Mouse (Mus musculus) liver, embryonic 16.5 days (tissue): Measurements from ENCODE around the gene Foxc2. TPM values are rescaled to one million over a fixed set of nuclear protein-coding genes. Genes with fewer than 3 reads are reported as not detected.

ENCODE experiments used
- ATAC-seq: fragments of 200-750 bp; cut with Nextera tagmentation; 2 replicates; pipeline ENCODE4 v1.8.0; 2017; ENCODE audit warnings: low read depth, mild to moderate bottlenecking, moderate number of reproducible peaks, moderate library complexity
- H3K27ac ChIP-seq: fragments of 300-500 bp; sonication (generic); 2 replicates; pipeline ENCODE4 v1.5.1; 2014; ENCODE audit warnings: mild to moderate bottlenecking, low read length
- H3K27me3 ChIP-seq: fragments of 300-500 bp; sonication (generic); 2 replicates; pipeline ENCODE4 v1.6.1; 2014; ENCODE audit warnings: low read depth, low read length, mixed read lengths; ENCODE audit not compliant: control insufficient read depth, insufficient read depth
- H3K36me3 ChIP-seq: fragments of 300-500 bp; sonication (generic); 2 replicates; pipeline ENCODE4 v1.6.1; 2014; ENCODE audit warnings: mild to moderate bottlenecking; ENCODE audit not compliant: control insufficient read depth, insufficient read depth
- H3K4me1 ChIP-seq: fragments of 300-500 bp; sonication (generic); 2 replicates; pipeline ENCODE4 v1.6.1; 2014; ENCODE audit warnings: low read depth, low read length, mixed read lengths; ENCODE audit not compliant: control insufficient read depth
- H3K4me2 ChIP-seq: fragments of 300-500 bp; sonication (generic); 2 replicates; pipeline ENCODE4 v1.6.1; 2014; ENCODE audit warnings: low read depth, low read length, mixed read lengths
- H3K4me3 ChIP-seq: fragments of 300-500 bp; sonication (generic); 2 replicates; pipeline ENCODE4 v1.5.1; 2014; ENCODE audit warnings: low read depth, mild to moderate bottlenecking, low read length
- H3K9ac ChIP-seq: fragments of 300-500 bp; sonication (generic); 2 replicates; pipeline ENCODE4 v1.6.1; 2014; ENCODE audit warnings: low read depth, low read length
- H3K9me3 ChIP-seq: fragments of 300-500 bp; sonication (generic); replicated peaks from 2 replicates; pipeline ENCODE4 v1.6.1; 2016; ENCODE audit warnings: low read length; ENCODE audit not compliant: control insufficient read depth
- WGBS: fragments of 180-500 bp; shearing (Covaris S2); extraction: QIAGEN DNeasy Blood & Tissue Kit; methylation state at CpG from one replicate; pipeline ENCODE4 v1.1.7; 2014; ENCODE audit not compliant: insufficient replicate concordance; 5-methylcytosine and 5-hydroxymethylcytosine counted together
- polyA plus RNA-seq: library from polyadenylated mRNA; unstranded; fragments of >200 nt; fragmentation: Nextera tagmentation; extraction: Ambion mirVana; gene quantifications from 2 replicates; pipeline ENCODE4 v1.2.1, GENCODE M21; 2015

Gene Foxc2
- polyA plus RNA-seq, 1 experiment from 2014 or later = 0.08 TPM

- Histone ChIP-seq H3K4me3 (no peak overlapping the region), H3K9me3 (no peaks in the 10 kb centered on the region), H3K4me2 (no peak overlapping the region), H3K27me3 (no peaks in the 10 kb centered on the region), H3K9ac (no peak overlapping the region), H3K27ac (no peak overlapping the region), H3K4me1 (no peaks in the 10 kb centered on the region), H3K36me3 (no peaks in the 10 kb centered on the region)
- WGBS = 12% methylated on average over 8 of the region's 8 CpGs
- no peak for ATAC-seq
These were observed 32.7 kb downstream of the Foxc2 start for GRCm38 (mm10) chr8:121148573-121149083.

- Histone ChIP-seq H3K36me3 (no peaks in the 10 kb centered on the region), H3K9me3 (no peaks in the 10 kb centered on the region), H3K4me3 (no peak overlapping the region), H3K27me3 (no peaks in the 10 kb centered on the region), H3K9ac (no peak overlapping the region), H3K4me2 (no peak overlapping the region), H3K4me1 (no peaks in the 10 kb centered on the region), H3K27ac (no peak overlapping the region)
- ATAC-seq = no peak
- 56% methylated on average over 12 of the region's 12 CpGs for WGBS
These were observed 36.4 kb downstream of the Foxc2 start for GRCm38 (mm10) chr8:121152394-121152793.

DNA sequence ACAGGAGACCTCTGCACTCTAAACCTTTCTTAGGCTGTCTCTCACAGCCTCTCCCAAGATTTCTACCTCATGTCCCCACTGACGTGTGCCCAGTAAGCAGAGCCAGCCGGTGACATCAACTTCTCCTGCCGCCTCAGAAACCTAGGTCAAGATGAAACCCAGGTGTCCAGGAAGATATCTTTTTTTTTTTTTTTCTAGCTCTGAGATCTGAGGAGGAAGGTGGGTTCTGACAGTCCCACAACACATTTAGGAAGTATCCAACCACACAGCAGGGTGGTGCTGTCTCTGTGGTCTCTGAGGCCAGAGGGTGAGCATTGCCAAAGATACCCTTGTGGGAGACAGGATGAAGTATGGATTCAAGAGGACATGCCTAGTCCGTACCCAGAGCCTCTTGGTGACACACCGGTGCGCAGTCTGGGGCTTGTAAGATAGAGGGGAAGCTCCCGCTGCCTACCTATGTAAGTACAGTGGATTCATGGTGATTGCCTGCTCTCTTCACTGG lies 41.1 kb downstream of the Foxc2 start:
- H3K4me1 ChIP-seq = no peaks in the 10 kb centered on the region
- no peaks in the 10 kb centered on the region for H3K9me3 ChIP-seq
- no peak for ATAC-seq
- no peaks in the 10 kb centered on the region for H3K36me3 ChIP-seq
- H3K4me2 ChIP-seq = no peak overlapping the region
- no peak overlapping the region for H3K27ac ChIP-seq
- 53% methylated on average over 7 of the region's 7 CpGs for WGBS
- no peak overlapping the region for H3K4me3 ChIP-seq
- H3K9ac ChIP-seq = no peak overlapping the region
- no peaks in the 10 kb centered on the region for H3K27me3 ChIP-seq

DNA sequence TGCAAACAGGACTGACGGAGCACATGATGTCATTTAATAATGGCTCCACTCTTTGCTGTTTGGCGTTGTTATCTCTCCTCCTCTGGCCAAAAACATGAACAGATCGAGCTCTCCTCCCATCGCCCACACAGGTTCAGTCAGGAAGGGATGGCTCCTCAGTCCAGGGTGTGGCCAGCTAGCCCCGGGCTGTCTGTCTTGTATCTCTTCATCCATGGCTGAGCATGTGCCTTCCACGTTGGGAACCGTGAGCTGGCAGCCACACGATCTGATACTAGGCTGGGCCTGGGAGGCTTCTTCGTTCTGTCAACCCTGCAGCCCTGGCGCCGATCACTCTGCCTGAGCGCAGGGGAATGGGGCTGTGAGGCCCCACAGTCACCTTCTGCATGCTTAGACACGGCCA lies 42.8 kb downstream of the Foxc2 start:
- Histone ChIP-seq H3K4me2 (no peak overlapping the region), H3K4me1 (no peaks in the 10 kb centered on the region), H3K36me3 (no peaks in the 10 kb centered on the region), H3K27me3 (no peaks in the 10 kb centered on the region), H3K27ac (no peak overlapping the region), H3K9ac (no peak overlapping the region), H3K4me3 (no peak overlapping the region), H3K9me3 (no peaks in the 10 kb centered on the region)
- ATAC-seq = no peak
- 47% methylated on average over 13 of the region's 13 CpGs for WGBS

DNA sequence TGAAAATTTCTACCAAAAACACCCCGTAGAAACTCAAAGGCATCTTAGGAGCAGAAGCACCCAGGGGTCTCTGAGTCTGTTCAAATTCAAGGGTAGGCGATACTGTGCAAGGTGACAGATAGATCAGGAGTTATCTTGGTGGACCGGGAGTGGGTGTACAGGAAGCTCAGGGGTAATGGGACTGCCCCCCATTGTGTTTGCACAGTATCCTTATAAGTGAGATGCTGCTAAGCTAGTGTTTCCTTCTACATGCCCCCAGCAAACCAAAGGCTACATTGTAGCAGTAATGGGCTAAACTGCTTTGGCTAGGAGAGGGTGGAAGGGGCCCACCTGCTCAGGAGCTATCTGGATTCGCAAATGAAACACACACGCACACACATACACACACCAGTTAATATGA lies 45.5 kb downstream of the Foxc2 start:
- 55% methylated on average over 5 of the region's 5 CpGs for WGBS
- Histone ChIP-seq H3K36me3 (no peaks in the 10 kb centered on the region), H3K9ac (no peak overlapping the region), H3K27ac (no peak overlapping the region), H3K9me3 (no peaks in the 10 kb centered on the region), H3K4me1 (no peaks in the 10 kb centered on the region), H3K27me3 (no peaks in the 10 kb centered on the region), H3K4me3 (no peak overlapping the region), H3K4me2 (no peak overlapping the region)
- ATAC-seq = no peak

- H3K27ac ChIP-seq = no peak overlapping the region
- no peak overlapping the region for H3K4me3 ChIP-seq
- no peaks in the 10 kb centered on the region for H3K9me3 ChIP-seq
- H3K27me3 ChIP-seq = no peaks in the 10 kb centered on the region
- WGBS = 30% methylated on average over 4 of the region's 4 CpGs
- H3K4me1 ChIP-seq = no peaks in the 10 kb centered on the region
- H3K36me3 ChIP-seq = no peaks in the 10 kb centered on the region
- H3K9ac ChIP-seq = no peak overlapping the region
- no peak overlapping the region for H3K4me2 ChIP-seq
- no peak for ATAC-seq
These were observed 46.4 kb downstream of the Foxc2 start for GRCm38 (mm10) chr8:121162413-121162812.

GRCm38 (mm10) chr8:121162906-121163695 lies 47.1 kb downstream of the Foxc2 start:
- Histone ChIP-seq H3K36me3 (no peaks in the 10 kb centered on the region), H3K4me1 (no peaks in the 10 kb centered on the region), H3K4me2 (no peak overlapping the region), H3K9me3 (no peaks in the 10 kb centered on the region), H3K4me3 (no peak overlapping the region), H3K9ac (no peak overlapping the region), H3K27me3 (no peaks in the 10 kb centered on the region), H3K27ac (no peak overlapping the region)
- ATAC-seq = no peak
- 51% methylated on average over 11 of the region's 11 CpGs for WGBS

DNA sequence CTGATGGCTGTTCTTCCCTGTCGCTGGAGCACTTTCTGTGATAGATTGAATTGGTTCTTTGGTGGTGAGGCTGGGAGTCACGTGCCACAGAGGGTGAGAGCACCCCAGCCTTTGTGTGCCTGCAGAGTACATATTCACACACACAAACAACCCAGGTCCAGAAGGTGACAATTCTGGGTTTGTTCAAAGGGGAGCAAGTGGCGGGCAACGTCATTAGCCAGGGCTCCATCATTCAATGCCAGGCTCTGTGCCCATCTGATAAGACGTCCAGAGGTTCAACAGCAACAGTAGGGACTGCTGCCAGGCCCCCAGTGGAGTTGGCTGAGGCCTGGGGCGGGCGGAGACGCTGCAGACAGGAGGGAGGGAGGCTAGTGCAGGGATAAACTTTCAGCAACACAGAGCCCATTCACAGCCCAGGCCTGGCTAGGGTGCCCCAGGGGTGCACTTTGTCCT lies 48.1 kb downstream of the Foxc2 start:
- no peak overlapping the region for H3K27ac ChIP-seq
- H3K36me3 ChIP-seq = no peaks in the 10 kb centered on the region
- H3K4me2 ChIP-seq = no peak overlapping the region
- no peak overlapping the region for H3K9ac ChIP-seq
- H3K9me3 ChIP-seq = no peaks in the 10 kb centered on the region
- ATAC-seq = no peak
- 21% methylated on average over 8 of the region's 8 CpGs for WGBS
- H3K4me1 ChIP-seq = no peaks in the 10 kb centered on the region
- no peak overlapping the region for H3K4me3 ChIP-seq
- H3K27me3 ChIP-seq = no peaks in the 10 kb centered on the region

GRCm38 (mm10) chr8:121168033-121168432 lies 52.1 kb downstream of the Foxc2 start:
- ATAC-seq = no peak
- no peak overlapping the region for H3K9ac ChIP-seq
- H3K4me2 ChIP-seq = no peak overlapping the region
- no peaks in the 10 kb centered on the region for H3K4me1 ChIP-seq
- H3K4me3 ChIP-seq = no peak overlapping the region
- H3K27me3 ChIP-seq = no peaks in the 10 kb centered on the region
- no peaks in the 10 kb centered on the region for H3K9me3 ChIP-seq
- WGBS = 63% methylated on average over 5 of the region's 5 CpGs
- H3K36me3 ChIP-seq = no peaks in the 10 kb centered on the region
- no peak overlapping the region for H3K27ac ChIP-seq
